Mouse (Mus musculus) limb, embryonic 15.5 days (tissue): ENCODE measurements around the gene Psmb9. TPM values are rescaled to one million over a fixed set of nuclear protein-coding genes. Genes with fewer than 3 reads are reported as not detected.

Experiments used
- ATAC-seq: fragments of 200-750 bp; cut with Nextera tagmentation; 2 replicates; pipeline ENCODE4 v1.8.0; 2017; ENCODE audit warnings: low read depth, moderate TSS enrichment; ENCODE audit not compliant: insufficient number of reproducible peaks, low FRiP score, low TSS enrichment
- H3K27ac ChIP-seq: fragments of 300-500 bp; sonication (generic); 2 replicates; pipeline ENCODE4 v1.5.1; 2015; ENCODE audit warnings: moderate library complexity, mild to moderate bottlenecking, inconsistent platforms
- H3K27me3 ChIP-seq: fragments of 300-500 bp; sonication (generic); 2 replicates; pipeline ENCODE4 v1.6.1; 2015; ENCODE audit warnings: inconsistent platforms
- H3K36me3 ChIP-seq: fragments of 300-500 bp; sonication (generic); 2 replicates; pipeline ENCODE4 v1.6.1; 2015; ENCODE audit warnings: inconsistent platforms
- H3K4me1 ChIP-seq: fragments of 300-500 bp; sonication (generic); 2 replicates; pipeline ENCODE4 v1.6.1; 2015; ENCODE audit warnings: inconsistent platforms
- H3K4me2 ChIP-seq: fragments of 300-500 bp; sonication (generic); 2 replicates; pipeline ENCODE4 v1.6.1; 2015; ENCODE audit warnings: mild to moderate bottlenecking, inconsistent platforms
- H3K4me3 ChIP-seq: fragments of 300-500 bp; sonication (generic); 2 replicates; pipeline ENCODE4 v1.5.1; 2015; ENCODE audit warnings: mild to moderate bottlenecking, inconsistent platforms
- H3K9ac ChIP-seq: fragments of 300-500 bp; sonication (generic); 2 replicates; pipeline ENCODE4 v1.6.1; 2015; ENCODE audit warnings: inconsistent platforms
- H3K9me3 ChIP-seq: fragments of 300-500 bp; sonication (generic); 2 replicates; pipeline ENCODE4 v1.6.1; 2016; ENCODE audit warnings: inconsistent platforms
- WGBS: fragments of 180-500 bp; shearing (Covaris S2); methylation state at CpG from one replicate; pipeline ENCODE4 v1.1.7; 2015; 5-methylcytosine and 5-hydroxymethylcytosine counted together
- polyA plus RNA-seq: library from polyadenylated mRNA; unstranded; fragments of >200 nt; fragmentation: Nextera tagmentation; extraction: Ambion mirVana; gene quantifications from 2 replicates; pipeline ENCODE4 v1.2.1, GENCODE M21; 2015

The Psmb9 gene
- polyA plus RNA-seq, 1 experiment from 2014 or later = 3.4 TPM

DNA sequence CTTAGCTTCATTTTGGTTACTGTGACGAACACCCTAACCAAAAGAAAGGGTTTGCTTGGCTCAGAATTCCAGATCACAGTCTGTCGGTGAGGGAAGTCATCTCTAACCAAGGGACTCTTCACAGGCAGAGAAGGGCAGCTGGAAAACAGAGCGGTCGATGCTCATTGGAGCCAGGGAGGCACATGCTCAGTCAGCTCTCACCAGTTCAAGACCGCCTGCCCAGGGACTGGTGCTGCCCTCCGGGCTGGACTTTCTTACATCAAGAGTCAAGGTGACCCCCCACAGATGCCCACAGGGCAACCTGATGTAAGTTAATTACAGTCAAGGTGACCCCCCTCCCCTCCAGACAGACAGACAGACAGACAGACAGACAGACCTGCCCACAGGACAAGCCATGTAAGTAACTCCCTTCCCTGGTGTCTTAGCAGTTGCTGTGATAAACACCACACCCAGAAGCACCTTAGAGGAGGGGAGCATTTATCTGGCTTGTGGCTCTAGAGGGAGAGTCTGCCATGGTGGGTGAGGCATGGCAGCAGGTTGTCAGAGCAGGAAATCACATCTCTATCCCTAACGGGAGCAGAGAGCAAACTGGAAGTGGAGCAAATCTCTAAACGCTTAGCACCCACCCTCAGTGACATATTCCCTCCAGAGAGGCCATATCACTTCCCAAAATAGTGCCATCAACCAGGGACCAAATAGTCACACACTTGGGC lies 29.8 kb upstream of the Psmb9 start:
- ATAC-seq = no peak
- no peak overlapping the region for H3K4me3 ChIP-seq
- H3K27me3 ChIP-seq = peaks cover 32% of the 10 kb centered on the region

DNA sequence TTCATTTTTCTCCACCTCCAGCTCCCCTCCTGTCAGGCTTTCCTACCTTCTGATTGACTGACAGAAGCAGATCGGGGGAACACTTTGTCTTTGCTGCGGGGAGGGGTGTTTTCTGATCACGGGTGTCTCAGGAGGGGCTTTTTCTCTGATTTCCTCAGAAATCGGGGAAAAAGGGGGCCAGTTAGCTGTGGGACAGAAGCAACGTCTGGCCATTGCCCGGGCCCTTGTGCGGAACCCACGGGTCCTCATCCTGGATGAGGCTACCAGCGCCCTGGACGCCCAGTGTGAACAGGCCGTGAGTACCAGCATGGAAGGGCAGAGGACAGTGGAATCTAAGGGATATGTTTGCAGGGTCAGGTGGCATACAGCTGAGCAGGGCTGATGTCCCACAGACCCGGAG lies 27.6 kb upstream of the Psmb9 start:
- no peaks in the 10 kb centered on the region for H3K4me1 ChIP-seq
- H3K9ac ChIP-seq = no peak overlapping the region
- H3K9me3 ChIP-seq = no peaks in the 10 kb centered on the region
- H3K27ac ChIP-seq = no peak overlapping the region
- H3K4me3 ChIP-seq = no peak overlapping the region
- no peak for ATAC-seq
- WGBS = 86% methylated on average over 12 of the region's 12 CpGs
- no peaks in the 10 kb centered on the region for H3K36me3 ChIP-seq
- peaks cover 52% of the 10 kb centered on the region for H3K27me3 ChIP-seq
- H3K4me2 ChIP-seq = no peak overlapping the region

More for the DNA sequence above, 29.8 kb upstream of the Psmb9 start:
- Histone ChIP-seq H3K9me3 (no peaks in the 10 kb centered on the region), H3K4me1 (no peaks in the 10 kb centered on the region), H3K36me3 (no peaks in the 10 kb centered on the region), H3K4me2 (no peak overlapping the region), H3K9ac (no peak overlapping the region), H3K27ac (no peak overlapping the region)
- 85% methylated on average over 8 of the region's 8 CpGs for WGBS

DNA sequence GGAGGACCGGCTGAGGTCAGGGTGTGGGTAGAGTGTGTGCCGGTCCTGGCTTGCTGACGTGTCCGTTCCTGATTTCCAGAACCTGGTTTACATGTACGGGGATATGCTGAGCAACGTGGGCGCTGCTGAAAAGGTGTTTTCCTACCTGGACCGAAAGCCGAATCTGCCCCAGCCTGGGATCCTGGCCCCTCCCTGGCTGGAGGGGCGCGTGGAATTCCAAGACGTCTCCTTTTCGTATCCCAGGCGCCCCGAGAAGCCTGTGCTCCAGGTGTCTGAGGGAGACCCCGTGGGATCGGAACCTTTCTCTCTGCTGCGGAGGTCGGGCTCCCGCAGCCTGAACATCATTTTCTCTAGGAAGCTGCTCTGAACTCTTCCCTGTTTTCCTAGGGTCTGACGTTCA lies 26.4 kb upstream of the Psmb9 start:
- Histone ChIP-seq H3K36me3 (no peaks in the 10 kb centered on the region), H3K4me2 (no peak overlapping the region), H3K4me1 (no peaks in the 10 kb centered on the region), H3K9me3 (no peaks in the 10 kb centered on the region), H3K27me3 (peaks cover 61% of the 10 kb centered on the region), H3K27ac (no peak overlapping the region), H3K9ac (no peak overlapping the region), H3K4me3 (no peak overlapping the region)
- ATAC-seq = no peak
- WGBS = 44% methylated on average over 21 of the region's 21 CpGs

DNA sequence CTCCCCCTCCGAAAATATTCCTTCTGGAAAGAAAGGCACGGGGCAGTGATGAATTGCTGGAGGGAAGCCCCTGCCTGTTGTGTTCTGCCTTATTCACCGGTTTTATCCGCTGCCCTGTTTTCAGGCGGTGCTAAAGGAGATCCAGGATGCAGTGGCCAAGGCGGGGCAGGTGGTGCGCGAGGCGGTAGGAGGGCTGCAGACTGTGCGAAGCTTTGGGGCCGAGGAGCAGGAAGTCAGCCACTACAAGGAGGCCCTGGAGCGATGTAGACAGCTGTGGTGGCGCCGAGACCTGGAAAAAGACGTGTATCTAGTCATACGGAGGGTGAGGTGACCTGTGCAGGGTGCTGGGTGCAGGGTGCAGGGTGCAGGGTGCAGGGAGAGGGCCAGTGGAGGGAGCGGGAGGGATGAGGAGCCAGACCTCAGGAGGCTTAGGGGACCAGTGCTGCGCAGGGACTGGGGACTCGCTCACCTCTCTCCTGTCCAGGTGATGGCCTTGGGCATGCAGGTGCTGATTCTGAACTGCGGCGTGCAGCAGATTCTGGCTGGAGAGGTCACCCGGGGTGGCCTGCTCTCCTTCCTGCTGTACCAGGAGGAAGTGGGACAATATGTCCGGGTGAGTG lies 24.3 kb upstream of the Psmb9 start:
- peaks cover 69% of the 10 kb centered on the region for H3K27me3 ChIP-seq
- no peaks in the 10 kb centered on the region for H3K36me3 ChIP-seq
- WGBS = 20% methylated on average over 23 of the region's 23 CpGs
- no peak overlapping the region for H3K4me3 ChIP-seq
- H3K9me3 ChIP-seq = no peaks in the 10 kb centered on the region
- H3K4me2 ChIP-seq = no peak overlapping the region
- no peak overlapping the region for H3K27ac ChIP-seq
- no peaks in the 10 kb centered on the region for H3K4me1 ChIP-seq
- H3K9ac ChIP-seq = no peak overlapping the region
- ATAC-seq = no peak

DNA sequence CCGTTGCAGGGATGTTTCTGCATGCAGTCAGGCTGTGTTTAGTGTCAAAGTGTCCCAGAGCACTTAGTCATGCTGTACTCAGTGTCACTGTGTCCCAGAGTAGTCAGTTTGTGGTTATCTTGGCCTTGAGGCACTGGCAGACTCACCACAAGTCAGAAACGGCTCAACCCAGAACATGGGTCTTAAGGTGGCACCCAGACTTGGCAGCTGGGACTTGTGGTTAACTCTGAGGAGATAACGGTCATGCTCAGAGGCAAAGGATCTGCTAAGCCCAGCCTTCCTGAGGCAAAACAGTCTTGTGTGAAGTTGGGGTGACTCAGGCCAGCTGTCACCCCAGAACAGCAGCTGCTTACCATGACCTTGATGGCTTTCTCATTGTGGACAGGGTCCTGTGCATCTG lies 23.0 kb upstream of the Psmb9 start:
- Histone ChIP-seq H3K4me2 (no peak overlapping the region), H3K4me1 (no peaks in the 10 kb centered on the region), H3K27me3 (peaks cover 78% of the 10 kb centered on the region), H3K36me3 (no peaks in the 10 kb centered on the region), H3K9me3 (no peaks in the 10 kb centered on the region), H3K4me3 (no peak overlapping the region), H3K27ac (no peak overlapping the region), H3K9ac (no peak overlapping the region)
- 73% methylated on average over 3 of the region's 3 CpGs for WGBS
- no peak for ATAC-seq

DNA sequence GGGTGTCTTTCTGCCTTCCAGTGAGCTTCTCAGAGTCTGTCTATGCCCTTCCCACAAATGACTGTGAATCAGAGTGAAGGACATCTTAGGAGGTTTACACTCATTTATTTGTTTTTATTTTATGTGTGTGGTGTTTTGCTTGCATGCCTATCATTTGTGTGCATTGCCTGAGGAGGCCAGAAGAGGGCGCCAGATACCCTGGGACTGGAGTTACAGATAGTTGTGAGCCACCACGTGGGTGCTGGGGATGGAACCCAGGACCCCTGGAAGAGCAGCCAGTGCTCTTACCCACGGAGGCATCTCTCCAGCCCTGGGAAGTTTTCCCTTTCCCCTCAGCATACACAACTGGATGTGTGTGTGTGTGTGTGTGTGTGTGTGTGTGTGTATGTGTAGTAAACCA lies 22.1 kb upstream of the Psmb9 start:
- ATAC-seq = no peak
- Histone ChIP-seq H3K27me3 (peaks cover 80% of the 10 kb centered on the region), H3K4me3 (no peak overlapping the region), H3K9me3 (no peaks in the 10 kb centered on the region), H3K4me2 (no peak overlapping the region), H3K27ac (no peak overlapping the region), H3K4me1 (peaks cover 8% of the 10 kb centered on the region), H3K36me3 (no peaks in the 10 kb centered on the region), H3K9ac (no peak overlapping the region)
- 60% methylated on average over 3 of the region's 3 CpGs for WGBS

DNA sequence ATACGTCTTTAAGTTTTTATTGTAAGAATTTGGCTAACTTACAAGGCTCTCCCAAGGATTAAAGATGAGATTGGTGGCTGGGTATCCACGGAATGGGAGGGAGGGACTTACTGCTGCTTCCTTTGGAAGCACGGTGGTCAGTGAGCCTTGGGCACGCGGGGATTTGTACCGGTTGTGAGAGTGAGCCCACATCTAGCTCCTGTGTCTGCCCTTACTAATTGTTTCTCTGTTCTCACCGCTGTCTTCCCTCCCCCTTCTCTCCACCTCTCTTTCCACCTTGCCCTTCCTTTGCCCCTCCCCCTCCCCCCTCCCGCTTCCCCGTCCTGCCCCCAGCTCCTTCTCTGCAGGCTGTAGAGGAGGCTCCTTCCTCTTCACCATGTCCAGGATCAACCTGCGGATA lies 20.9 kb upstream of the Psmb9 start:
- Histone ChIP-seq H3K27ac (no peak overlapping the region), H3K36me3 (no peaks in the 10 kb centered on the region), H3K27me3 (peaks cover 69% of the 10 kb centered on the region), H3K9ac (no peak overlapping the region), H3K4me3 (no peak overlapping the region), H3K9me3 (no peaks in the 10 kb centered on the region), H3K4me2 (no peak overlapping the region), H3K4me1 (peaks cover 8% of the 10 kb centered on the region)
- 23% methylated on average over 10 of the region's 10 CpGs for WGBS
- ATAC-seq = no peak

DNA sequence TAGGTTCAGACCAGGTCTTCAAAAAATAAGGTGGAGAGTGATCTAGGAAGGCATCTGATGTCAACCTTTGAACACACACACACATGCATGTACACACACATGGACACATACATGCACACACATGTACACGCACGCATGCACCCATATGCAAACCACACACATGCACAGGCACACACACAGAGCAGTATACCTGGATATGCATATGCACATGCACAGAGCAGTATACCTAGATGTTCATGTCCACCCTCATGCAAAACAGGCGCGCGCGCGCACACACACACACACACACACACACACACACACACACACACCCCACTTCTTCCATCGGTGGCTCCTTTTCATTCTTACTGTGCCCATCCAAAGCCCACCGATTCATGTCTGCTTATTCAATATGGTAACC lies 20.3 kb upstream of the Psmb9 start:
- H3K4me1 ChIP-seq = peaks cover 8% of the 10 kb centered on the region
- no peak overlapping the region for H3K27ac ChIP-seq
- H3K4me2 ChIP-seq = no peak overlapping the region
- H3K9me3 ChIP-seq = no peaks in the 10 kb centered on the region
- H3K27me3 ChIP-seq = peaks cover 68% of the 10 kb centered on the region
- no peak for ATAC-seq
- H3K4me3 ChIP-seq = no peak overlapping the region
- no peaks in the 10 kb centered on the region for H3K36me3 ChIP-seq
- H3K9ac ChIP-seq = no peak overlapping the region
- 96% methylated on average over 9 of the region's 9 CpGs for WGBS

DNA sequence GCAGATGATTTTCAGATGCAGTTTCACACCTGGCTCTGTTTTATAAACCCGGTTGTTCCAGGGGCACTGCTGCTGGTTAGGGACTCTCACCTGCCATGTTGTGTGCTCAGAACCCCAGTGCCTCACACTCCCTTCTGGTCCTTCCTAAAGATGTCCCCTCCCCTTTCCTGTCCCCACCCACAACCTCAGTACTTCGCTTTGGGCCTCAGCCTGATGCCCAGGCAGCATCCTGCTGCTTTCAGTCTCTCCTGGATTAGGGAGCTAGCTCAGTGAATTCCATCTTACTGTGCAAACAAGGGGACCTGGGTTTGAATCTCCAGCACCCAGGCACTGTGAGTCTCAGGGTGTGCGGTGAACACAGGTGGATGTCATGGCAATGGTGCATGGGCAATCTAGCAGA lies 19.9 kb upstream of the Psmb9 start:
- Histone ChIP-seq H3K4me3 (no peak overlapping the region), H3K9ac (no peak overlapping the region), H3K4me1 (peaks cover 8% of the 10 kb centered on the region), H3K27ac (no peak overlapping the region), H3K9me3 (no peaks in the 10 kb centered on the region), H3K4me2 (no peak overlapping the region), H3K27me3 (peaks cover 67% of the 10 kb centered on the region), H3K36me3 (no peaks in the 10 kb centered on the region)
- ATAC-seq = no peak
- whole genome bisulfite sequencing = 56% methylated on average over 3 of the region's 3 CpGs

DNA sequence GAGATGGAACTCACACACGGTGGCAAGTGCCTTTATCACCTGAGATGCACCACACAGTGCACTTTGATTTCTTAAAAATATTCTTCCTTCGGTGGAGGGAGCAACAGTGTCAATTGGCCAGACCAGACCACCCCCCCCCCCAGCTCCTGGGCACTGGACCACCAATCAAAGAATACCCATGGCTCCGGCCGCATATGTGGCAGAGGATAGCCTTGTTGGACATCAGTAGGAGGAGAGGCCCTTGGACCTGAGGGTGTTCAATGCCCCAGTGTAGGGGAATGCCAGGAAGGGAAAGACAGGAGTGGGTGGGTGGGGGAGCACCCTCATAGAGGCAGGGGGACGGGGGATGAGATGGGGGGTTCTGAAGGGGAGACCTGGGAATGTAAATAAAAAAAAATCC lies 19.2 kb upstream of the Psmb9 start:
- H3K4me3 ChIP-seq = no peak overlapping the region
- no peaks in the 10 kb centered on the region for H3K36me3 ChIP-seq
- ATAC-seq = no peak
- H3K27me3 ChIP-seq = peaks cover 60% of the 10 kb centered on the region
- no peak overlapping the region for H3K9ac ChIP-seq
- peaks cover 8% of the 10 kb centered on the region for H3K4me1 ChIP-seq
- no peaks in the 10 kb centered on the region for H3K9me3 ChIP-seq
- no peak overlapping the region for H3K4me2 ChIP-seq
- WGBS = 85% methylated on average over 5 of the region's 5 CpGs
- H3K27ac ChIP-seq = no peak overlapping the region

DNA sequence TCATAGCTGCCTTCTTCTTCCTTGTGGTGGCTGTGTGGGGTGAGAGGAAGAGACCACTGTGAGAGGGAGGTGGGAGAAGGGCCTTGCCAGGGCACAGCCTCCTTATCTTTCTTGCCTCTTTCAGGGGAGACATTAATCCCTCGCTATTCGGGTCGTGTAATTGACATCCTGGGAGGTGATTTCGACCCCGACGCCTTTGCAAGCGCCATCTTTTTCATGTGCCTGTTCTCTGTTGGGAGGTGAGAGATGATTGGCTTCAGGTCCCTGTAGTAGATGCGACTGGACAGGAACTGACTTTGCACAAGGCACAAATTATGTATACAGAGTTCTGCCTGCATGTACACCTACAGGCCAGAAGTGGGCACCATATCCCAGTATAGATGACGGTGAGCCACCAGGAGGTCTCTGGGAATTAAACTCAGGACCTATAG lies 18.2 kb upstream of the Psmb9 start:
- H3K27ac ChIP-seq = no peak overlapping the region
- no peaks in the 10 kb centered on the region for H3K36me3 ChIP-seq
- ATAC-seq = no peak
- H3K9ac ChIP-seq = no peak overlapping the region
- peaks cover 54% of the 10 kb centered on the region for H3K27me3 ChIP-seq
- H3K4me2 ChIP-seq = no peak overlapping the region
- peaks cover 8% of the 10 kb centered on the region for H3K4me1 ChIP-seq
- H3K9me3 ChIP-seq = no peaks in the 10 kb centered on the region
- WGBS = 28% methylated on average over 9 of the region's 9 CpGs
- no peak overlapping the region for H3K4me3 ChIP-seq

DNA sequence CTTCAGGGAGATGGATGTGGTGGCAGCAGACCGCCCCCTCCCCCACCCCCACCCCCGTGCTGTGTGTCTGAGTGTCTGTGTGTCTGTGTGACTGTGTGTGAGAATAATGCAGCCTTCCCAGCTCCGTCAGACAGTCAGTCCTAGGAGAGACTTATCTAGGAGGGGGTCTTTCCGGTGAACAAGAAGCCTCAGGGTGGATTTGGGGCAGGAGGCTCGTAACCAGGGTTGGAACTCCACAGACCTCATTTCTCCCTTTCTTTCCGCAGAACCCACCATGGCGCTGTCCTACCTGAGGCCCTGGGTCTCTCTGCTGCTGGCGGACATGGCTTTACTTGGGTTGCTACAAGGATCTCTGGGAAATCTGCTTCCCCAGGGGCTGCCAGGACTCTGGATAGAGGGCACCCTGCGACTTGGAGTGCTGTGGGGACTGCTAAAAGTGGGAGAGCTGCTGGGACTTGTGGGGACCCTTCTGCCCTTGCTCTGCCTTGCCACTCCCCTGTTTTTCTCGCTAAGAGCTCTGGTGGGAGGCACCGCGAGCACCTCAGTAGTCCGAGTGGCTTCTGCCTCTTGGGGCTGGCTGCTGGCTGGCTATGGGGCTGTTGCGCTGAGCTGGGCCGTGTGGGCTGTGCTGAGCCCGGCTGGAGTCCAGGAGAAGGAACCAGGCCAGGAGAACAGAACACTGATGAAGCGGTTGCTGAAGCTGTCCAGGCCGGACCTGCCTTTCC lies 17.6 kb upstream of the Psmb9 start:
- Histone ChIP-seq H3K9ac (peak overlapping the region; percentile 59), H3K4me3 (peak overlapping the region; percentile 72), H3K27me3 (peaks cover 54% of the 10 kb centered on the region), H3K4me1 (peaks cover 8% of the 10 kb centered on the region), H3K9me3 (no peaks in the 10 kb centered on the region), H3K27ac (no peak overlapping the region), H3K4me2 (peak overlapping the region; percentile 87), H3K36me3 (no peaks in the 10 kb centered on the region)
- WGBS = 14% methylated on average over 18 of the region's 18 CpGs
- ATAC-seq = no peak
